Mouse (Mus musculus) gonadal fat pad, adult 2 months (tissue): Measurements from ENCODE around the gene Gm34653. TPM values are rescaled to one million over a fixed set of nuclear protein-coding genes. Genes with fewer than 3 reads are reported as not detected.
A peak's percentile ranks its signal among the peaks of the same experiment; 100 is the strongest.
"Not testable (repeated sequence)": the region's sequence is repeated elsewhere in the genome, so short reads cannot be mapped to it uniquely, and the experiment has no call there.

ENCODE experiments used
- DNase-seq: peaks from one replicate; pipeline ENCODE4 v3.0.0-alpha.2; 2012; ENCODE audit warnings: low read depth
- polyA plus RNA-seq: library from polyadenylated mRNA; depleted of rRNA; stranded (reverse); fragments of >200 nt; gene quantifications from 2 replicates; pipeline ENCODE4 v1.2.3, GENCODE M21; 2012

Gene Gm34653
- polyA plus RNA-seq, 1 experiment: 0.05 TPM

- DNase-seq: no peak
Measured at GRCm38 (mm10) chr2:34818492-34818891, 14.3 kb upstream of the Gm34653 start.

GRCm38 (mm10) chr2:34825827-34826459 is 6.9 kb upstream of the Gm34653 start, which contains the start of gene Fbxw2:
TSS of gene Fbxw2 (minus strand) at chr2:34826311.
- DNase-seq: no peak

GRCm38 (mm10) chr2:34826460-34827231 is 6.2 kb upstream of the Gm34653 start:
- no peak for DNase-seq

- DNase-seq: no peak
Measured at GRCm38 (mm10) chr2:34827591-34827990, 5.2 kb upstream of the Gm34653 start.

GRCm38 (mm10) chr2:34828026-34828425 is 4.8 kb upstream of the Gm34653 start:
- DNase-seq: peak; percentile 82

- not testable (repeated sequence) for DNase-seq
Measured at GRCm38 (mm10) chr2:34830066-34830465, 2.7 kb upstream of the Gm34653 start.

- no peak for DNase-seq
Measured at GRCm38 (mm10) chr2:34833624-34834023, 817 bp downstream of the Gm34653 start.

GRCm38 (mm10) chr2:34835669-34836068 is 2.9 kb downstream of the Gm34653 start:
- no peak for DNase-seq

GRCm38 (mm10) chr2:34840143-34840542 is 7.3 kb downstream of the Gm34653 start:
- DNase-seq: not testable (repeated sequence)

- no peak for DNase-seq
Measured at GRCm38 (mm10) chr2:34841706-34842105, 8.9 kb downstream of the Gm34653 start.

GRCm38 (mm10) chr2:34843211-34843939 is 10.6 kb downstream of the Gm34653 start:
- DNase-seq: no peak

- no peak for DNase-seq
Measured at GRCm38 (mm10) chr2:34847702-34848101, 14.9 kb downstream of the Gm34653 start.

- DNase-seq: no peak
Measured at GRCm38 (mm10) chr2:34855265-34855664, 22.5 kb downstream of the Gm34653 start.

GRCm38 (mm10) chr2:34857728-34858127 is 24.9 kb downstream of the Gm34653 start:
- no peak for DNase-seq

GRCm38 (mm10) chr2:34869680-34870079 is 36.9 kb downstream of the Gm34653 start:
- DNase-seq: no peak

GRCm38 (mm10) chr2:34870520-34871474 is 38.0 kb downstream of the Gm34653 start:
- DNase-seq: peak; percentile 94

- no peak for DNase-seq
Measured at GRCm38 (mm10) chr2:34874271-34874670, 41.5 kb downstream of the Gm34653 start, which contains the start of gene Cutal. TSS of gene Cutal (plus strand) at chr2:34874396.

GRCm38 (mm10) chr2:34874816-34875345 is 42.1 kb downstream of the Gm34653 start, which contains the start of gene Psmd5:
TSS of gene Psmd5 (minus strand) at chr2:34874968.
- DNase-seq: no peak

- DNase-seq: no peak
Measured at GRCm38 (mm10) chr2:34880054-34880453, 47.2 kb downstream of the Gm34653 start.

- no peak for DNase-seq
Measured at GRCm38 (mm10) chr2:34882757-34883156, 50.0 kb downstream of the Gm34653 start.

- no peak for DNase-seq
Measured at GRCm38 (mm10) chr2:34883190-34883589, 50.4 kb downstream of the Gm34653 start.
